Mouse (Mus musculus) CH12.LX (cell line): ENCODE results near the gene Hamp. TPM values are rescaled to one million over a fixed set of nuclear protein-coding genes. Genes with fewer than 3 reads are reported as not detected.

Experiments
- DNase-seq: peaks from one replicate; pipeline ENCODE4 v3.0.0-alpha.2; 2013; ENCODE audit errors: extremely low read depth
- H3K27ac ChIP-seq: 2 replicates; pipeline ENCODE4 v1.5.1; 2012; ENCODE audit warnings: low read depth, mild to moderate bottlenecking, control low read depth, moderate library complexity; ENCODE audit not compliant: insufficient read depth
- H3K27me3 ChIP-seq: replicated peaks from 2 replicates; pipeline ENCODE3; 2012; ENCODE audit warnings: inconsistent platforms
- H3K36me3 ChIP-seq, 2 experiments: replicated peaks in 1 of 2; 2 replicates each; pipeline versions ENCODE3 to v1.6.1; 2012; ENCODE audit warnings: inconsistent platforms in 1 of 2, low read length in 1 of 2, mild to moderate bottlenecking in 1 of 2, mixed read lengths in 1 of 2, moderate library complexity in 1 of 2; ENCODE audit not compliant: control insufficient read depth in 1 of 2, insufficient read depth in 1 of 2
- H3K4me1 ChIP-seq, 2 experiments: 2 replicates each; pipeline ENCODE4 v1.6.1; 2012; ENCODE audit warnings: inconsistent platforms in 1 of 2, moderate library complexity in 1 of 2; ENCODE audit not compliant: insufficient read depth in 2 of 2, control insufficient read depth in 1 of 2
- H3K4me2 ChIP-seq: 2 replicates; pipeline ENCODE4 v1.6.1; 2012; ENCODE audit warnings: low read depth, mild to moderate bottlenecking, control low read depth; ENCODE audit not compliant: poor library complexity, insufficient read depth, severe bottlenecking
- H3K4me3 ChIP-seq, 3 experiments: fragments of 150-350 bp in 1 of 3; sonication (generic) in 1 of 3; replicated peaks in 1 of 3; 2 replicates each; pipeline versions ENCODE3 to v1.5.1; 2011 to 2012; ENCODE audit warnings: low read depth in 2 of 3, low read length in 2 of 3, mild to moderate bottlenecking in 2 of 3, moderate library complexity in 2 of 3, control low read depth in 1 of 3, improper control_type of control experiment in 1 of 3, inconsistent platforms in 1 of 3, mixed read lengths in 1 of 3; ENCODE audit not compliant: poor library complexity in 1 of 3
- H3K79me2 ChIP-seq: replicated peaks from 2 replicates; pipeline ENCODE4 v1.6.1; 2012; ENCODE audit warnings: mild to moderate bottlenecking, moderate library complexity; ENCODE audit not compliant: control insufficient read depth, poor library complexity, insufficient read depth, severe bottlenecking; ENCODE audit errors: extremely low read depth
- H3K9ac ChIP-seq: 2 replicates; pipeline ENCODE4 v1.6.1; 2012; ENCODE audit warnings: low read depth, mild to moderate bottlenecking, control low read depth, moderate library complexity; ENCODE audit not compliant: insufficient read depth
- H3K9me3 ChIP-seq: replicated peaks from 2 replicates; pipeline ENCODE3; 2012; ENCODE audit warnings: low read length, inconsistent platforms, mixed read lengths
- BHLHE40 ChIP-seq: IDR thresholded peaks from 2 replicates; pipeline ENCODE4 v1.6.1; 2011; ENCODE audit warnings: mild to moderate bottlenecking, low read depth, low read length, improper control_type of control experiment
- CTCF ChIP-seq, 2 experiments: IDR thresholded peaks in 1 of 2; conservative IDR thresholded peaks in 1 of 2; 2 replicates each; pipeline ENCODE4 v1.5.1; 2011 to 2012; ENCODE audit warnings: low read depth in 2 of 2, low read length in 2 of 2, improper control_type of control experiment in 1 of 2, inconsistent platforms in 1 of 2, mild to moderate bottlenecking in 1 of 2, moderate library complexity in 1 of 2
- NELFE ChIP-seq: IDR thresholded peaks from 2 replicates; pipeline ENCODE4 v1.6.1; 2011; ENCODE audit warnings: low read depth, low read length, improper control_type of control experiment
- POLR2A ChIP-seq: IDR thresholded peaks from 2 replicates; pipeline ENCODE4 v1.6.1; 2011; ENCODE audit warnings: low read depth, mild to moderate bottlenecking, improper control_type of control experiment, low read length
- TCF12 ChIP-seq: IDR thresholded peaks from 2 replicates; pipeline ENCODE4 v1.6.1; 2014; ENCODE audit warnings: low read depth, mild to moderate bottlenecking, inconsistent platforms, low read length, improper control_type of control experiment
- dilution Hi-C: fragments of 300-500 bp; cut with MboI; formaldehyde crosslinking; loops from 2 replicates; pipeline ENCODE4 v1.14.3; 2020; ENCODE audit warnings: low sequenced_read_pairs; ENCODE audit not compliant: extremely low pct_unique_long_range_greater_than_20kb, extremely low pct_ligation_motif_present
- in situ Hi-C: fragments of 300-500 bp; cut with MboI; formaldehyde crosslinking; loops from 3 replicates; pipeline ENCODE4 v1.14.3; 2019; ENCODE audit warnings: low sequenced_read_pairs, low pct_ligation_motif_present, low pct_unique_long_range_greater_than_20kb, mixed read lengths
- polyA plus RNA-seq: library from polyadenylated mRNA; unstranded; fragments of >175 nt; gene quantifications from 2 replicates; pipeline ENCODE4 v1.2.1, GENCODE M21; 2012; ENCODE audit warnings: low read depth; ENCODE audit not compliant: insufficient read length
- total RNA-seq, 2 experiments: library from RNA; depleted of rRNA; stranded (reverse); fragments of 300-350 nt in 1 of 2; fragments of >200 nt in 1 of 2; gene quantifications; 2 replicates each; pipeline ENCODE4 v1.2.3; 2012 to 2014

Hamp gene
- total and polyA plus RNA-seq, 3 experiments: not detected

GRCm38 (mm10) chr7:30892515-30892914 lies 51.3 kb downstream of the Hamp start:
- Histone ChIP-seq H3K36me3 (no peaks in the 10 kb centered on the region), H3K9ac (no peak overlapping the region), H3K4me3 (no peak overlapping the region), H3K27me3 (no peaks in the 10 kb centered on the region)
- dilution Hi-C loops: no loop called here
- no peak for TF ChIP-seq CTCF (conservative IDR thresholded peaks at IDR 0.05 in 1 of 2, IDR thresholded peaks at IDR 0.05 in 1 of 2; ENCODE audit: low read depth in 2 of 2, low read length in 2 of 2)
- TF ChIP-seq NELFE: no peak
- no peak for TF ChIP-seq BHLHE40
- no peak for TF ChIP-seq TCF12
- no peak for TF ChIP-seq POLR2A
- TF ChIP-seq, all 38 proteins: peak for 0
- Histone ChIP-seq H3K27ac (no peak overlapping the region), H3K79me2 (no peaks in the 10 kb centered on the region), H3K4me2 (no peak overlapping the region), H3K9me3 (no peaks in the 10 kb centered on the region), H3K4me1 (peaks cover 26 to 75% of the 10 kb centered on the region in 2 experiments)
- in situ Hi-C loops: no loop called here
- DNase-seq: no peak

Other genes with a start within 250 kb of the Hamp start
Only the 20 nearest of the 24 such genes appear.
- gene Gapdhs, start 200.4 kb downstream of the Hamp start, total RNA-seq (2012; rRNA removed): 0.42 and 0.89 TPM in 2 replicates
- gene Gapdhs, start 200.4 kb downstream of the Hamp start, total RNA-seq (2014; rRNA removed): not detected in 2 replicates
- gene Gapdhs, start 200.4 kb downstream of the Hamp start, polyA plus RNA-seq: 1.7 and 2.9 TPM in 2 replicates
- gene Sbsn, start 192.6 kb downstream of the Hamp start, total RNA-seq (2012; rRNA removed): 0.59 and 0.76 TPM in 2 replicates
- 0.30 TPM in 1 of 2 replicates, not detected in the other for gene Sbsn, start 192.6 kb downstream of the Hamp start, total RNA-seq (2014; rRNA removed)
- gene Sbsn, start 192.6 kb downstream of the Hamp start, polyA plus RNA-seq: 0.69 and 1.1 TPM in 2 replicates
- gene Dmkn, start 180.3 kb downstream of the Hamp start, total RNA-seq (2012; rRNA removed): not detected in 2 replicates
- gene Dmkn, start 180.3 kb downstream of the Hamp start, total RNA-seq (2014; rRNA removed): not detected in 2 replicates
- not detected in 2 replicates for gene Dmkn, start 180.3 kb downstream of the Hamp start, polyA plus RNA-seq
- gene Krtdap, start 156.1 kb downstream of the Hamp start, total RNA-seq (2012; rRNA removed): not detected in 2 replicates
- gene Krtdap, start 156.1 kb downstream of the Hamp start, total RNA-seq (2014; rRNA removed): not detected in 2 replicates
- not detected in 2 replicates for gene Krtdap, start 156.1 kb downstream of the Hamp start, polyA plus RNA-seq
- 0.08 TPM in 1 of 2 replicates, not detected in the other for gene Ffar2, start 120.3 kb downstream of the Hamp start, total RNA-seq (2012; rRNA removed)
- gene Ffar2, start 120.3 kb downstream of the Hamp start, total RNA-seq (2014; rRNA removed): not detected in 2 replicates
- 0.51 and 0.52 TPM in 2 replicates for gene Ffar2, start 120.3 kb downstream of the Hamp start, polyA plus RNA-seq
- gene Ffar3, start 87.9 kb downstream of the Hamp start, total RNA-seq (2012; rRNA removed): not detected in 2 replicates
- gene Ffar3, start 87.9 kb downstream of the Hamp start, total RNA-seq (2014; rRNA removed): not detected in 2 replicates
- gene Ffar3, start 87.9 kb downstream of the Hamp start, polyA plus RNA-seq: not detected in 2 replicates
- 0.34 and 0.42 TPM in 2 replicates for gene Ffar1, start 82.5 kb downstream of the Hamp start, total RNA-seq (2012; rRNA removed)
- 1.2 and 1.4 TPM in 2 replicates for gene Ffar1, start 82.5 kb downstream of the Hamp start, total RNA-seq (2014; rRNA removed)
- 14.3 and 17.2 TPM in 2 replicates for gene Ffar1, start 82.5 kb downstream of the Hamp start, polyA plus RNA-seq
- gene Cd22, start 63.7 kb downstream of the Hamp start, total RNA-seq (2012; rRNA removed): 41.7 and 42.3 TPM in 2 replicates
- gene Cd22, start 63.7 kb downstream of the Hamp start, total RNA-seq (2014; rRNA removed): 81.5 and 90.6 TPM in 2 replicates
- gene Cd22, start 63.7 kb downstream of the Hamp start, polyA plus RNA-seq: 180 and 190 TPM in 2 replicates
- 0.04 TPM in 1 of 2 replicates, not detected in the other for gene Mag, start 29.2 kb downstream of the Hamp start, total RNA-seq (2012; rRNA removed)
- gene Mag, start 29.2 kb downstream of the Hamp start, total RNA-seq (2014; rRNA removed): not detected in 2 replicates
- gene Mag, start 29.2 kb downstream of the Hamp start, polyA plus RNA-seq: not detected in 2 replicates
- not detected in 2 replicates for gene Hamp2, start 19.4 kb downstream of the Hamp start, total RNA-seq (2012; rRNA removed)
- not detected in 2 replicates for gene Hamp2, start 19.4 kb downstream of the Hamp start, total RNA-seq (2014; rRNA removed)
- gene Hamp2, start 19.4 kb downstream of the Hamp start, polyA plus RNA-seq: not detected in 2 replicates
- gene Usf2, start 12.8 kb upstream of the Hamp start, total RNA-seq (2012; rRNA removed): 42.0 and 47.9 TPM in 2 replicates
- 47.0 and 57.2 TPM in 2 replicates for gene Usf2, start 12.8 kb upstream of the Hamp start, total RNA-seq (2014; rRNA removed)
- 102 and 103 TPM in 2 replicates for gene Usf2, start 12.8 kb upstream of the Hamp start, polyA plus RNA-seq
- gene Lsr, start 29.4 kb upstream of the Hamp start, total RNA-seq (2012; rRNA removed): 0.08 and 0.13 TPM in 2 replicates
- 0.12 TPM in 1 of 2 replicates, not detected in the other for gene Lsr, start 29.4 kb upstream of the Hamp start, total RNA-seq (2014; rRNA removed)
- gene Lsr, start 29.4 kb upstream of the Hamp start, polyA plus RNA-seq: not detected in 2 replicates
- gene Fam187b, start 29.8 kb upstream of the Hamp start, total RNA-seq (2012; rRNA removed): not detected in 2 replicates
- not detected in 2 replicates for gene Fam187b, start 29.8 kb upstream of the Hamp start, total RNA-seq (2014; rRNA removed)
- gene Fam187b, start 29.8 kb upstream of the Hamp start, polyA plus RNA-seq: not detected in 2 replicates
- gene Fxyd5, start 98.4 kb upstream of the Hamp start, total RNA-seq (2012; rRNA removed): 71.6 and 73.2 TPM in 2 replicates
- gene Fxyd5, start 98.4 kb upstream of the Hamp start, total RNA-seq (2014; rRNA removed): 38.3 and 43.8 TPM in 2 replicates
- gene Fxyd5, start 98.4 kb upstream of the Hamp start, polyA plus RNA-seq: 96.8 and 124 TPM in 2 replicates
- gene Fxyd7, start 107.4 kb upstream of the Hamp start, total RNA-seq (2012; rRNA removed): not detected in 2 replicates
- gene Fxyd7, start 107.4 kb upstream of the Hamp start, total RNA-seq (2014; rRNA removed): not detected in 2 replicates
- not detected in 2 replicates for gene Fxyd7, start 107.4 kb upstream of the Hamp start, polyA plus RNA-seq
- gene Fxyd1, start 113.2 kb upstream of the Hamp start, total RNA-seq (2012; rRNA removed): not detected in 2 replicates
- not detected in 2 replicates for gene Fxyd1, start 113.2 kb upstream of the Hamp start, total RNA-seq (2014; rRNA removed)
- not detected in 2 replicates for gene Fxyd1, start 113.2 kb upstream of the Hamp start, polyA plus RNA-seq
- not detected in 2 replicates for gene Lgi4, start 115.3 kb upstream of the Hamp start, total RNA-seq (2012; rRNA removed)
- gene Lgi4, start 115.3 kb upstream of the Hamp start, total RNA-seq (2014; rRNA removed): not detected in 2 replicates
- not detected in 2 replicates for gene Lgi4, start 115.3 kb upstream of the Hamp start, polyA plus RNA-seq
- not detected in 2 replicates for gene Fxyd3, start 132.7 kb upstream of the Hamp start, total RNA-seq (2012; rRNA removed)
- not detected in 2 replicates for gene Fxyd3, start 132.7 kb upstream of the Hamp start, total RNA-seq (2014; rRNA removed)
- 0.08 TPM in 1 of 2 replicates, not detected in the other for gene Fxyd3, start 132.7 kb upstream of the Hamp start, polyA plus RNA-seq
- 1.7 and 3.0 TPM in 2 replicates for gene Hpn, start 171.3 kb upstream of the Hamp start, total RNA-seq (2012; rRNA removed)
- 8.7 and 11.2 TPM in 2 replicates for gene Hpn, start 171.3 kb upstream of the Hamp start, total RNA-seq (2014; rRNA removed)
- gene Hpn, start 171.3 kb upstream of the Hamp start, polyA plus RNA-seq: 16.7 and 18.7 TPM in 2 replicates
- 0.17 and 0.30 TPM in 2 replicates for gene Scn1b, start 183.0 kb upstream of the Hamp start, total RNA-seq (2012; rRNA removed)
- not detected in 2 replicates for gene Scn1b, start 183.0 kb upstream of the Hamp start, total RNA-seq (2014; rRNA removed)
- not detected in 2 replicates for gene Scn1b, start 183.0 kb upstream of the Hamp start, polyA plus RNA-seq